Mouse (Mus musculus) stomach, embryonic 14.5 days (tissue): ENCODE measurements around the gene Enox2. TPM values are rescaled to one million over a fixed set of nuclear protein-coding genes. Genes with fewer than 3 reads are reported as not detected.

Source experiments
- ATAC-seq: fragments of 200-750 bp; cut with Nextera tagmentation; 2 replicates; pipeline ENCODE4 v1.8.0; 2017; ENCODE audit warnings: low read depth, moderate TSS enrichment; ENCODE audit not compliant: insufficient number of reproducible peaks, insufficient read depth, low FRiP score
- H3K27ac ChIP-seq: fragments of 300-500 bp; sonication (generic); 2 replicates; pipeline ENCODE4 v1.5.1; 2014; ENCODE audit warnings: mild to moderate bottlenecking, low read length, moderate library complexity, mixed read lengths
- H3K27me3 ChIP-seq: fragments of 300-500 bp; sonication (generic); 2 replicates; pipeline ENCODE4 v1.6.1; 2014; ENCODE audit warnings: low read length, control low read depth, mixed read lengths; ENCODE audit not compliant: control insufficient read depth, insufficient read depth
- H3K36me3 ChIP-seq: fragments of 300-500 bp; sonication (generic); 2 replicates; pipeline ENCODE4 v1.6.1; 2014; ENCODE audit warnings: mild to moderate bottlenecking, control low read depth, low read length, moderate library complexity, mixed read lengths; ENCODE audit not compliant: control insufficient read depth, insufficient read depth
- H3K4me1 ChIP-seq: fragments of 300-500 bp; sonication (generic); 2 replicates; pipeline ENCODE4 v1.6.1; 2014; ENCODE audit warnings: low read length, control low read depth, mixed read lengths; ENCODE audit not compliant: control insufficient read depth, insufficient read depth
- H3K4me2 ChIP-seq: fragments of 300-500 bp; sonication (generic); replicated peaks from 2 replicates; pipeline ENCODE4 v1.6.1; 2014; ENCODE audit warnings: low read depth, low read length, control low read depth
- H3K4me3 ChIP-seq: fragments of 300-500 bp; sonication (generic); 2 replicates; pipeline ENCODE4 v1.5.1; 2014; ENCODE audit warnings: low read depth, low read length, control low read depth
- H3K9ac ChIP-seq: fragments of 300-500 bp; sonication (generic); replicated peaks from 2 replicates; pipeline ENCODE4 v1.6.1; 2014; ENCODE audit warnings: low read depth, mild to moderate bottlenecking, control low read depth, low read length, moderate library complexity, mixed read lengths
- H3K9me3 ChIP-seq: fragments of 300-500 bp; sonication (generic); 2 replicates; pipeline ENCODE4 v1.6.1; 2016; ENCODE audit warnings: low read depth, low read length, control low read depth; ENCODE audit not compliant: control insufficient read depth
- WGBS: fragments of 180-500 bp; shearing (Covaris S2); extraction: QIAGEN DNeasy Blood & Tissue Kit; methylation state at CpG from one replicate; pipeline ENCODE4 v1.1.7; 2014; 5-methylcytosine and 5-hydroxymethylcytosine counted together
- polyA plus RNA-seq: library from polyadenylated mRNA; unstranded; fragments of >200 nt; fragmentation: Nextera tagmentation; extraction: Ambion mirVana; gene quantifications from 2 replicates; pipeline ENCODE4 v1.2.1, GENCODE M21; 2014

The Enox2 gene
- polyA plus RNA-seq, 1 experiment from 2014 or later = 10.0 TPM

DNA sequence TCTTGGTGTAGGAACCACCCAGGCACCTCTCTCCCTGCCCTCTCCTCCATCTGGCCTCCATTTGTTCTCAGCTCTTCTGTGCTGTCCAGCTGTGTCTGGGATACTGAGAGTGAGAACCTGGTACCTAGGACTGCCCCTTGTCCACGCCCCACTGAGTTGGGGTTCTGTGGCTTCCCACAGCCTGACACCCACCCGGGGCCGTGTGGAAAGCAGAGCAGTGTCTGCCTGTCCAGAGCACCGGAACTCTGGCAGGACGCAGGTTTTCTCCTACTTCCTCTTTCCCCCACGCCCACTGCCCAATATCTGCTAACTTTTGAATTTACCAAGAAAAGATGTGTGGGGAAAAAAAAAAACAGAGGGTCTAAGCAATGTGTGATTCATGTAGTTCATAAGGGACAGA, 213.0 kb downstream of the Enox2 start:
- H3K9me3 ChIP-seq = no peaks in the 10 kb centered on the region
- no peak overlapping the region for H3K4me3 ChIP-seq
- H3K36me3 ChIP-seq = no peaks in the 10 kb centered on the region
- no peaks in the 10 kb centered on the region for H3K4me1 ChIP-seq
- H3K27ac ChIP-seq = no peak overlapping the region
- no peak for ATAC-seq
- WGBS = 79% methylated on average over 6 of the region's 6 CpGs
- H3K4me2 ChIP-seq = no peak overlapping the region
- H3K27me3 ChIP-seq = no peaks in the 10 kb centered on the region
- H3K9ac ChIP-seq = no peak overlapping the region

DNA sequence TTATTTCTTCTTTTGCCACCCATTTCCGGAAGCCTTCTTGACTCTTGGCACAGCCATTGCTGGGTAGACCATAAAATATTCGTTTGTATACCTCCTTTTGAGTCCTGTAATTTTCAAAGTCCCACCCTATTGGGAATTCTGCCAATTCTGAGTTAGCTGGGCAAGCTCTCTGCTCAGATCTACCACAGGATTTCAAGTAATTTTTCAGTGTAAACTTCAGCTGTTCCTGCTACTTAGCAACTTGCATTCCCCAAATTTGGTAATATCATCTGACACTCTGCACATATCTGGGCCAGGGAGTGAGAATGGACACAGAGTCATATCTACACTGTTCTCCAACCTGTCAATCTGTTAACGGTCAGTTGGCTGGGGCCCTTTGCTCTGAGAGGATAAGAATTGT, 214.5 kb downstream of the Enox2 start:
- WGBS = 54% methylated on average over 3 of the region's 3 CpGs
- no peak overlapping the region for H3K27ac ChIP-seq
- ATAC-seq = no peak
- H3K9ac ChIP-seq = no peak overlapping the region
- no peaks in the 10 kb centered on the region for H3K36me3 ChIP-seq
- H3K9me3 ChIP-seq = no peaks in the 10 kb centered on the region
- no peaks in the 10 kb centered on the region for H3K27me3 ChIP-seq
- no peak overlapping the region for H3K4me2 ChIP-seq
- no peaks in the 10 kb centered on the region for H3K4me1 ChIP-seq
- no peak overlapping the region for H3K4me3 ChIP-seq

DNA sequence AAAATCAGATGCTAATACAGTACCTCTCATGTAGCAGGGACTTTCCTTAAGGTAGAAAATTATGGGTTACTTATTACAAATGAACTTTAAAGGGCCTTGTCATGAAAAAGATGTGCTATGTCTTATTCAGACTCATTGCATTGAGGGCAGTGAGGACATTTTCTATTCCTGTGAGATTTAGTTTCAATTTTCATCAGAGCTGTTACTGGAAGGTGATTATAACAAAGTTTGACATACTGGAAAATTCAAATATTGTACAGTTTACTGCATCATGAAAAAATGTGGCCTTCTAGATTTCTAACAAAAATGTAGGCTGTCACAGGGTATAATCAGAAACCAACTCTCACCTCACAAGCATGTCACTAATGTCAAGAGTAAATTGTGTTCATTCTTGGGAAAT, 242.9 kb downstream of the Enox2 start:
- Histone ChIP-seq H3K4me3 (no peak overlapping the region), H3K4me1 (no peaks in the 10 kb centered on the region), H3K36me3 (no peaks in the 10 kb centered on the region), H3K9me3 (no peaks in the 10 kb centered on the region), H3K27ac (no peak overlapping the region), H3K27me3 (no peaks in the 10 kb centered on the region), H3K9ac (no peak overlapping the region), H3K4me2 (no peak overlapping the region)
- ATAC-seq = no peak

DNA sequence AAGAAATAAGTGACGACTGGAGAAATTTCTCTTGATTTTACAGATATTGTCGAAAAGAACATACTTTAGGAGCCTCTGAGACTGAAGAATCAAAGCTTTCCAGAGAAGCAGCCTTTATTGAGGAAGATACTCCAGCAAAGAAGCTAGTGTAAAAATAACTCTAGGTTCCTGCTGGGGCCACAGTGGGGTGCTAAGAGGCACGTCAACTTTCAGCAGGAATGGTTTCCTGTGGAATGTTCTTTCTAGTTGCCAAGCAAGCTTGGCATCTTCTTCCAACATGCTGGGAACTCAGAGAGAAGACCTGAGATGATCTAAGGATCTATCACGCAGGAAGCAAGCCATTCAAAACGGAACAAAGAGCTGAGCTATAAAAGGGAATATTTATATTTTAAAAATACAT, 278.3 kb downstream of the Enox2 start:
- Histone ChIP-seq H3K4me1 (no peaks in the 10 kb centered on the region), H3K9ac (no peak overlapping the region), H3K36me3 (no peaks in the 10 kb centered on the region), H3K27ac (no peak overlapping the region), H3K27me3 (no peaks in the 10 kb centered on the region), H3K4me3 (no peak overlapping the region), H3K9me3 (no peaks in the 10 kb centered on the region), H3K4me2 (no peak overlapping the region)
- no peak for ATAC-seq
- 68% methylated on average over 5 of the region's 5 CpGs for WGBS

DNA sequence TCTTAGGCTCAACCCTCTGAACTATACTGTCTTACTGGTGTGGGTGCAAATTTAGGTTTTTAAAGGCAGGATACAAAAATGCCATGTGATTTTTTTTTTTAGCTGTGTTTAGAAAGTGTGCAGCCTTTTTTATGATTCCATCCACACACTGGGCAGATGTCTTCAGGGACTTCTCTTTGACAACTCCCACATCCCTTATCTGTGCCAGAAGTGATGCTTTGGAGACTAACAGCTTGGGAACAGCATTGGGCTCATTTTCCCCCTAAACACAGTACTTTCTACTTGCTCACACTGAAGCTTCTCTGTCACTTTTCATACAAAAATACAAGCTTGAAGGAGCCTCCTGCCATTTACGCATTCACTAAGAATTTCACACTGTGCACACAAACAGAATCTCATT, 282.4 kb downstream of the Enox2 start:
- Histone ChIP-seq H3K9me3 (no peaks in the 10 kb centered on the region), H3K27ac (no peak overlapping the region), H3K27me3 (no peaks in the 10 kb centered on the region), H3K36me3 (no peaks in the 10 kb centered on the region), H3K4me1 (no peaks in the 10 kb centered on the region), H3K4me3 (no peak overlapping the region), H3K9ac (no peak overlapping the region), H3K4me2 (no peak overlapping the region)
- 88% methylated on average over 1 of the region's 1 CpGs for WGBS
- no peak for ATAC-seq

DNA sequence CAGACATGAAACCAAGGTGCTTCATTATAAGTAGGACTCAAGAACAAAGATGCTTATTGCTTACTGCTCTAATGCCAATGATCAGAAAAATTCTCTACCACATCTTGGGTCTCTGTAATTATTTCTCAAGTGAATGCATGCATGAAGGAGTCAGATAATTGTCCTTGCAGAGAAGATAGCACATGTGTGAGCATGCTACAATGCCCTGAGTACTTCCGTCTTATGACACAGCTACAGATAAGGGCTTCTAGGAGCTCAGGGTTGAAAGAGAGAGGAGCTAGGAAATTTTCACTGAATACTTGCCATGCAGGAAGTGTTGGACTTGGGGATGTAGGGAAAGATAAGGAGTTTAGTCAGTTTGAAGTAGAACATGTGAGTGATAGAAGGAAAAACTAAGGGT, 285.2 kb downstream of the Enox2 start:
- Histone ChIP-seq H3K4me1 (no peaks in the 10 kb centered on the region), H3K9ac (no peak overlapping the region), H3K36me3 (no peaks in the 10 kb centered on the region), H3K27ac (no peak overlapping the region), H3K27me3 (no peaks in the 10 kb centered on the region), H3K4me3 (no peak overlapping the region), H3K4me2 (no peak overlapping the region), H3K9me3 (no peaks in the 10 kb centered on the region)
- WGBS = 79% methylated on average over 1 of the region's 1 CpGs
- ATAC-seq = no peak

DNA sequence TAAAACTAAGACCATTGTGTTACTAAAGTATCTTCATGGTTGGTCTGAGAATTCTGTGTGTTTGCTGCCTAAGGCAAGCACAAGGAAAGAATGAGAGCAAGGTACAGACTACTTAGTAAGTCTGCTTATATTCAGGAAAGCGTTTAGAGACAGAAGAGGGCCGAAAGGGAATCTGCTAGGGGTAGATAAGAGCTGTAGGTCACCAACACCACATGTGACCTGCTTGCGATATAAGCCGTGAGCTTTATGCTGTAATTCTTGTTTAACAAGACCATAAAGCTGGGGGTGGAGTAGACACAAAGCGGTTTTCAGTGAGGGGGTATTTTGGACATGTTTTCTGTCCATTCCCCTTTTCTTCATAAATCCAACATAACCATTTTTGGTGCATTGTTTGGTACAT, 302.4 kb downstream of the Enox2 start:
- ATAC-seq = no peak

DNA sequence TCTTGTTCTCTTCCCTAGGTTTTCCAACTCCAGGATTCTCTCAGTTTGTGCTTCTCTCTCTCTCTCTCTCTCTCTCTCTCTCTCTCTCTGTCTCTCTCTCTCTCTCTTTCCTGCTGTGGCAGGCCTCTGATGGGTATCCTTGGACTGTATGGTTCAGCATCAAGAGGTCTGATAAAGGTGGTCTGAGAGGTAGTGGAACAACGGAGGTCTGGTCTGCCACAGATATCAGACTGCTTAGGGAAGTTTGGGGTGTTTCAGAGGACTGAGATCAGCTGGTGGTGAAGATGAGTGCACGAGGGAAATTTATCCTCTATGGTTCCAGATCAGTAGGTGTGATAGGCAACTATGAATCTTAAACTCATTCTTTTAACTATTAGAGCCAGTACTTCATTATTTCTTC, 303.6 kb downstream of the Enox2 start:
- H3K27me3 ChIP-seq = no peaks in the 10 kb centered on the region
- 76% methylated on average over 2 of the region's 2 CpGs for WGBS
- H3K4me3 ChIP-seq = no peak overlapping the region
- ATAC-seq = no peak
- H3K4me1 ChIP-seq = no peaks in the 10 kb centered on the region
- H3K27ac ChIP-seq = no peak overlapping the region
- H3K9me3 ChIP-seq = no peaks in the 10 kb centered on the region
- no peaks in the 10 kb centered on the region for H3K36me3 ChIP-seq
- no peak overlapping the region for H3K4me2 ChIP-seq
- no peak overlapping the region for H3K9ac ChIP-seq

More for the DNA sequence above, 302.4 kb downstream of the Enox2 start:
- Histone ChIP-seq H3K4me3 (no peak overlapping the region), H3K27ac (no peak overlapping the region), H3K27me3 (no peaks in the 10 kb centered on the region), H3K9ac (no peak overlapping the region), H3K36me3 (no peaks in the 10 kb centered on the region), H3K4me2 (no peak overlapping the region), H3K4me1 (no peaks in the 10 kb centered on the region), H3K9me3 (no peaks in the 10 kb centered on the region)
- WGBS = 67% methylated on average over 5 of the region's 5 CpGs
